Mouse (Mus musculus) forebrain, embryonic 11.5 days (tissue): ENCODE data around the gene Wap. TPM values are rescaled to one million over a fixed set of nuclear protein-coding genes. Genes with fewer than 3 reads are reported as not detected.

Experiments
- ATAC-seq: fragments of 200-750 bp; cut with Nextera tagmentation; replicated peaks from 2 replicates; pipeline ENCODE4 v1.8.0; 2017; ENCODE audit warnings: moderate TSS enrichment; ENCODE audit not compliant: low FRiP score
- DNase-seq: peaks from one replicate; pipeline ENCODE4 v3.0.0-alpha.2; 2017; ENCODE audit warnings: low spot score
- H3K27ac ChIP-seq: fragments of 300-500 bp; sonication (generic); 2 replicates; pipeline ENCODE4 v1.5.1; 2014; ENCODE audit warnings: low read depth, low read length
- H3K27me3 ChIP-seq: fragments of 300-500 bp; sonication (generic); 2 replicates; pipeline ENCODE4 v1.6.1; 2014; ENCODE audit warnings: mild to moderate bottlenecking, low read length, mixed read lengths; ENCODE audit not compliant: control insufficient read depth, insufficient read depth
- H3K36me3 ChIP-seq: fragments of 300-500 bp; sonication (generic); 2 replicates; pipeline ENCODE4 v1.6.1; 2014; ENCODE audit warnings: mild to moderate bottlenecking, low read length, moderate library complexity, mixed read lengths; ENCODE audit not compliant: control insufficient read depth, insufficient read depth
- H3K4me1 ChIP-seq: fragments of 300-500 bp; sonication (generic); replicated peaks from 2 replicates; pipeline ENCODE4 v1.6.1; 2014; ENCODE audit warnings: low read length, mixed read lengths; ENCODE audit not compliant: control insufficient read depth, insufficient read depth
- H3K4me2 ChIP-seq: fragments of 300-500 bp; sonication (generic); 2 replicates; pipeline ENCODE4 v1.6.1; 2014; ENCODE audit warnings: low read depth, mild to moderate bottlenecking, low read length, moderate library complexity, mixed read lengths; ENCODE audit not compliant: severe bottlenecking
- H3K4me3 ChIP-seq: fragments of 300-500 bp; sonication (generic); 2 replicates; pipeline ENCODE4 v1.5.1; 2014; ENCODE audit warnings: low read depth, low read length
- H3K9ac ChIP-seq: fragments of 300-500 bp; sonication (generic); 2 replicates; pipeline ENCODE4 v1.6.1; 2014; ENCODE audit warnings: low read length
- H3K9me3 ChIP-seq: fragments of 300-500 bp; sonication (generic); 2 replicates; pipeline ENCODE4 v1.6.1; 2016; ENCODE audit warnings: low read length, mixed read lengths; ENCODE audit not compliant: control insufficient read depth
- WGBS: fragments of 180-500 bp; shearing (Covaris S2); extraction: QIAGEN DNeasy Blood & Tissue Kit; methylation state at CpG from one replicate; pipeline ENCODE4 v1.1.7; 2014; 5-methylcytosine and 5-hydroxymethylcytosine counted together
- polyA plus RNA-seq: library from polyadenylated mRNA; unstranded; fragments of >200 nt; fragmentation: Nextera tagmentation; extraction: Ambion mirVana; gene quantifications from 2 replicates; pipeline ENCODE4 v1.2.1, GENCODE M21; 2014

Gene Wap
- polyA plus RNA-seq, 1 experiment from 2014 or later = not detected

GRCm38 (mm10) chr11:6644566-6644965, 6.1 kb upstream of the Wap start:
- Histone ChIP-seq H3K27me3 (no peaks in the 10 kb centered on the region), H3K9me3 (no peaks in the 10 kb centered on the region), H3K36me3 (no peaks in the 10 kb centered on the region), H3K27ac (no peak overlapping the region), H3K4me3 (no peak overlapping the region), H3K4me2 (no peak overlapping the region), H3K9ac (no peak overlapping the region), H3K4me1 (no peaks in the 10 kb centered on the region)
- no peak for ATAC-seq
- DNase-seq = no peak
- WGBS = 78% methylated on average over 6 of the region's 6 CpGs

DNA sequence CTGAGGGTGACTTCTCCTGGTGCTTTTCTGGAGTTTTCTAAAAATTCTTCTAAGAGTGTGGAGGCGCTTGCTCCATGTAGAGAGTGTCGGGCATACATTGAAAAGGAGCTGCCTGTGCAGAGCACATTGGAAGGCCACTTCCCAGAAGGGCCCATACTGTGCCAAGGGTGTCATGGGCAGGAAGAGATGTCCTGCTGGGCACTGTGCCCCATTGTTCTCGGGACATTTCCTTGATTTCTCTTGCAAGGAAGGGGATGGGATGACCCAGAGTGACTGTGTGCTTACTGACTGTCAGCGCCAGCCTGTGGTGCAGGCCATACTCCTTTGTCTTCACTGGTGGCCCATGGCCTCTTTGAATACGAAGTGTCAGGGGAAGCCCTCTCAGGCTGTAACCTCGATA, 635 bp upstream of the Wap start:
- ATAC-seq (no peak), DNase-seq (peak; percentile 40)
- Histone ChIP-seq H3K27ac (no peak overlapping the region), H3K4me2 (no peak overlapping the region), H3K4me1 (no peaks in the 10 kb centered on the region), H3K27me3 (no peaks in the 10 kb centered on the region), H3K36me3 (no peaks in the 10 kb centered on the region), H3K9me3 (no peaks in the 10 kb centered on the region), H3K4me3 (no peak overlapping the region), H3K9ac (no peak overlapping the region)
- WGBS = 82% methylated on average over 6 of the region's 6 CpGs

- Histone ChIP-seq H3K4me3 (no peak overlapping the region), H3K9me3 (no peaks in the 10 kb centered on the region), H3K27ac (no peak overlapping the region), H3K27me3 (no peaks in the 10 kb centered on the region), H3K4me2 (no peak overlapping the region), H3K36me3 (no peaks in the 10 kb centered on the region), H3K4me1 (no peaks in the 10 kb centered on the region), H3K9ac (no peak overlapping the region)
- no peak for DNase-seq
- ATAC-seq = no peak
- 76% methylated on average over 8 of the region's 8 CpGs for WGBS
Measured at GRCm38 (mm10) chr11:6636150-6636549, 2.3 kb downstream of the Wap start.

DNA sequence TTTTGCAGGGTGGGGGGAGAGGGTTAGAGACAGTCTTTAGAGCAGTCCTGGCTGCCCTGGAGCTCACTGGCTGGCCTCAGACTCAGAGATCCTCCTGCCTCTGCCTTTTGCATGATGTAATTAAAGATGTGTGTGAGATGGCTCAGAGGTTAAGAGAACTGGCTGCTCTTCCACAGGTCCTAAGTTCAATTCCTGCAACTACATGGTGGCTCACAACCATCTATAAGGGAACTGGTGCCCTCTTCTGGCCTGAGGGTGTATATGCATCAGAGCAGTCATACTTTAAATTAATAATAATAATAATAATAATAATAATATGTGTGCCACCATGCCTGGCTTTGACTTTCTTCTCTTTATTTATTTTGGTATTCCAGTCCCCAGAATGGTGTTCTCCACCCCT, 8.8 kb downstream of the Wap start:
- Histone ChIP-seq H3K4me3 (no peak overlapping the region), H3K9me3 (no peaks in the 10 kb centered on the region), H3K27me3 (no peaks in the 10 kb centered on the region), H3K4me2 (no peak overlapping the region), H3K4me1 (peaks cover 4% of the 10 kb centered on the region), H3K27ac (no peak overlapping the region), H3K9ac (no peak overlapping the region), H3K36me3 (no peaks in the 10 kb centered on the region)
- ATAC-seq = no peak
- no peak for DNase-seq

DNA sequence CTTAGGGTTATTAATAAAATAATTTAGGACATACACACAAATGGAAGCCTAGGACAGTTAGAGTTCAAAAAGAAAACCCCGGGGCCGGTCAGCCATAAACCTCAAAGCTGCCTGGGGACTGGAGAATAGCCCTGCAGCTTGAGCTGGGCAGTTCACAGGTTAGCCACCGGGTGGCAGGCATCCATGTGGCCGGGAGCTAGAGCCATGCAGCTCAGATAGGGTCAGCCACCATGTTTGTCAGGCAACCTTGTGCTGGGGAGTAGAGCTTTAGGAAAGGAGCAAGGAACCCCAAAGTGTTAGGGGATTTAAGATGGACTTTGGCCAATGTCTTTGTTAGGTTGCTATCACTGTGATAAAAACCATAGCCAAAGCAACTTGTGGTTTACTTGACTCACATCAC, 9.9 kb downstream of the Wap start:
- Histone ChIP-seq H3K4me2 (no peak overlapping the region), H3K9ac (no peak overlapping the region), H3K4me3 (no peak overlapping the region), H3K27me3 (no peaks in the 10 kb centered on the region), H3K9me3 (no peaks in the 10 kb centered on the region), H3K27ac (no peak overlapping the region), H3K4me1 (peaks cover 10% of the 10 kb centered on the region), H3K36me3 (peaks cover 4% of the 10 kb centered on the region; the same call in 1 of the 2 replicates)
- WGBS = 23% methylated on average over 4 of the region's 4 CpGs
- ATAC-seq = 0 out of 2 replicates have a peak, but pooled peaks have one; percentile 36
- DNase-seq = peak; percentile 75

DNA sequence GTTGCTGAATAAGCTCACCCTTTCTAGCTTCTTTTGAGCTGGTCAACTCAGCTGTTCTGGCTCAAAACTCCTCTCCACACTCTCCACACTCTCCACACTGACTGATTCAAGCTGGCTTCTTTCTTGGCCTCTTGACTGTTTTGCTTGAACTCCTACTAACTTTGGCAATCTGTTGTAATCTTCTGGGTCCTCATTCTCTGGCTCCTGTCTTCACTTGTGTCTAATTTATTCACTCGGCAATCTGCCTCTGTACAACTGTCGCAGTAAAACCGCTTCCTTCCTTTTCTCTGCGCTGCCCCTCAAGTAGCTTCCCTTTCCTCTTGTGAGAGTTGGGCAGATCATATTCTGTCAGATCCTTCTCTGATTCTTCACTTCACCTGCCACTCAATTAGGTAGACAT, 10.7 kb downstream of the Wap start:
- no peak overlapping the region for H3K4me2 ChIP-seq
- 89% methylated on average over 4 of the region's 4 CpGs for WGBS
- peaks cover 10% of the 10 kb centered on the region for H3K4me1 ChIP-seq
- H3K9ac ChIP-seq = no peak overlapping the region
- peaks cover 4% of the 10 kb centered on the region; the same call in 1 of the 2 replicates for H3K36me3 ChIP-seq
- no peak overlapping the region for H3K27ac ChIP-seq
- H3K9me3 ChIP-seq = no peaks in the 10 kb centered on the region
- H3K27me3 ChIP-seq = no peaks in the 10 kb centered on the region
- ATAC-seq (no peak), DNase-seq (no peak)
- H3K4me3 ChIP-seq = no peak overlapping the region

DNA sequence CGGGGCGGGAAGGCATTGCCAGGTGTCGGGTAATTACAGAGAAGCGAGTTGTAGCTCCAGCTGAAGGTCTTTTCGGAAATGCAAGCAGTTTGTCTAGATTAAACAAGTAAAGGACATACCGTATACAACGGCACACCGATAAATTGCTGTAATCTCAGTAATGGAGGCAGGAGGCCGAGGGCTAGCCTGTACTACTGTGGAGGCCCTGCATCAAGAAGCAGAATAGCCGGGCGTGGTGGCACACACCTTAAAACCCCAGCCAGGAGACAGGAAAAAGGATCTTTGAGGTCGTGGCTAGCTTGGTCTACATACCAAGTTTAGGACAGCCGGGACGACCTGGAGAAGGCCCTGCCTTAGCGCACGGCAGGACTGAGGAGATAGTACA, 12.1 kb downstream of the Wap start:
- ATAC-seq (peak; percentile 20), DNase-seq (peak; percentile 65)
- H3K9ac ChIP-seq = peak overlapping the region; percentile 83
- 17% methylated on average over 16 of the region's 16 CpGs for WGBS
- H3K9me3 ChIP-seq = no peaks in the 10 kb centered on the region
- peak overlapping the region; percentile 74 for H3K4me3 ChIP-seq
- H3K27me3 ChIP-seq = no peaks in the 10 kb centered on the region
- H3K27ac ChIP-seq = peak overlapping the region; percentile 59; the same call in 1 of the 2 replicates
- H3K36me3 ChIP-seq = peaks cover 4% of the 10 kb centered on the region; the same call in 1 of the 2 replicates
- peaks cover 10% of the 10 kb centered on the region for H3K4me1 ChIP-seq
- peak overlapping the region; percentile 88 for H3K4me2 ChIP-seq

DNA sequence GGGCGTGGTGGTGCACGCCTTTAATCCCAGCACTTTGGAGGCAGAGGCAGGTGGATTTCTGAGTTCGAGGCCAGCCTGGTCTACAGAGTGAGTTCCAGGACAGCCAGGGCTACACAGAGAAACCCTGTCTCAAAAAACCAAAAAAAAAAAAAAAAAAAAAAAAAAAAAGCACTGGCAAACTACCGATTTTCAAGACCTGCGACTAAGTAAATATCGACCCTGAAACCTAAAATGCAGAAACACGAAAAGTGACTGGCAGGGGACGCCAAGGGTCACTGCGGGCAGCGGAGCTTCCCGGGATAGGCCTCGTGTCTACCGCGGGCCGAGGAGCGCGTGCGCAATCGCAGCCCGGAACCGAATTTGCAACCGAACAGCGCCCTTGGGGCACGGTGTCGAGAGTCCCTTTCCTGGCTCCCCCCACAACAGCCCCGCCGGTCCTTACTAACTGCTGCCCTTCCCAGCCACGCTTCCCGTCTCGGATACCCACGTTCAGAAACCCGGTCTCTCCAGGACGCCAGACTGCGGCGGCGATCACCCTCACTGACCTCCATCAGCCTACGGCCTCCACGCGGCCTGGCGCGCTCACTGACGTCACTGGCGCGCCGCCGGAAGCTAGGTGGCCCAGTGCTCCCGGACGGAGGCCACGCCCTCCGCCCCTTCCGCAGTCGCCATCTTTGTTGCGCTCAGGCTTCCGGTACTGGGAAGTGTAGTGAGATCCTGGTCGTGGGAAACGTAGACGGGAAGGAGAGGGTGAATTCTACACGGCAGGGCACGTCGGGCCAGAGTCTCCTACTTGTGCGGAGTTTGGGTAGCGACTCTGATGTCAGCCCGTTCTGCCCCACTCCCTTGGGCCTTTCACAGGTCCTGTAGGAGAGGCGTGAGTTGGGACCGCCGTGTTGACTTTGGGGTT, 12.7 kb downstream of the Wap start, which contains the start of gene Tbrg4:
Tbrg4 (minus strand) TSS at position 590 of the 910 bp plus-strand sequence.
- Histone ChIP-seq H3K4me1 (peaks cover 10% of the 10 kb centered on the region), H3K27ac (peak within 1 kb of the TSS; percentile 59; the same call in 1 of the 2 replicates), H3K9ac (peak within 1 kb of the TSS; percentile 83), H3K36me3 (peaks cover 5% of the 10 kb centered on the region; the same call in 1 of the 2 replicates), H3K4me3 (peak within 1 kb of the TSS; percentile 74), H3K9me3 (no peaks in the 10 kb centered on the region), H3K27me3 (no peaks in the 10 kb centered on the region), H3K4me2 (peak within 1 kb of the TSS; percentile 88)
- DNase-seq = peak; percentile 94
- peak; percentile 96 for ATAC-seq
- under 1% methylated on average over 66 of the region's 66 CpGs for WGBS
